Comparison of ENCODE assay signal across 10 mouse cellular contexts in genomic region chr11:60338291-60338690, GRCm38 (mm10). TPM values are rescaled to one million over a fixed set of nuclear protein-coding genes. Genes with fewer than 3 reads are reported as not detected.
DNase-seq lines count a peak whose midpoint lies in the region; ATAC-seq lines count a peak whose summit lies in the region.
"Had no signal": no experiment of that assay in that cellular context is flagged by ENCODE, and none has a peak within 500 bp of the region (broad histone marks: within the 10 kb centered on the region; RNA-seq: fewer than 3 reads in every experiment).

No protein-coding gene starts in this region.

- H3K27ac ChIP-seq in liver, embryonic 11.5 days (ENCODE audit: low read depth, low read length): no peak overlapping the region
- H3K27ac ChIP-seq: heart, embryonic 13.5 days had no signal

- ATAC-seq in liver, embryonic 11.5 days (replicated peaks; ENCODE audit: low FRiP score): no peak
- peak; percentile 52; the same call in 1 of the 2 replicates for ATAC-seq in neutrophil, adult 5-6 weeks (ENCODE audit: extremely low read depth, insufficient number of reproducible peaks, low FRiP score, poor library complexity, severe bottlenecking)

- H3K9ac ChIP-seq in liver, embryonic 11.5 days (ENCODE audit: low read depth, low read length): no peak overlapping the region
- H3K9ac ChIP-seq: heart, embryonic 13.5 days had no signal

- no peak overlapping the region for H3K4me3 ChIP-seq in liver, embryonic 11.5 days (ENCODE audit: low read depth, low read length)
- H3K4me3 ChIP-seq: heart, embryonic 13.5 days had no signal

- peak; percentile 42 for DNase-seq in cerebellum, adult 11 months
- no peak for DNase-seq in cerebellum, adult 11-12 months
- peak; percentile 39 for DNase-seq in liver
- no peak for DNase-seq in liver, embryonic 11.5 days (ENCODE audit: low spot score)
- DNase-seq in brain, adult 2 months (ENCODE audit: low read depth, low spot score): peak; percentile 47
- DNase-seq in kidney, postnatal 10 days: peak; percentile 68
- DNase-seq in yolk sac, embryonic 10.5 days (ENCODE audit: low spot score): no peak

- no peak overlapping the region for H3K4me2 ChIP-seq in liver, embryonic 11.5 days
- H3K4me2 ChIP-seq: heart, embryonic 13.5 days had no signal

- H3K27me3 ChIP-seq in liver, embryonic 11.5 days (replicated peaks; ENCODE audit: control insufficient read depth, insufficient read depth, low read length): no peaks in the 10 kb centered on the region
- H3K27me3 ChIP-seq: heart, embryonic 13.5 days had no signal

- H3K36me3 ChIP-seq in liver, embryonic 11.5 days (ENCODE audit: control insufficient read depth, insufficient read depth, low read length): no peaks in the 10 kb centered on the region

- 70% methylated on average over 4 of the region's 4 CpGs for WGBS in liver, embryonic 11.5 days

- H3K9me3 ChIP-seq in liver, embryonic 11.5 days (ENCODE audit: control insufficient read depth, low read length): no peaks in the 10 kb centered on the region
- H3K9me3 ChIP-seq: heart, embryonic 13.5 days had no signal

- no peaks in the 10 kb centered on the region for H3K4me1 ChIP-seq in liver, embryonic 11.5 days (replicated peaks; ENCODE audit: control insufficient read depth, insufficient read depth, low read length)

RNA-seq across cellular contexts. Expression of gene Tom1l2, which starts 14.4 kb away (rescaled TPM):
- 12.6 and 12.8 TPM in 2 replicates for polyA plus RNA-seq in liver, embryonic 11.5 days (2014; fragmentation: Nextera tagmentation; extraction: Ambion mirVana)
- total RNA-seq in neutrophil, adult 5-6 weeks (2017): 16.2 and 16.3 TPM in 2 replicates

RNA-seq across cellular contexts. Expression of gene Drc3, which starts 14.8 kb away (rescaled TPM):
- polyA plus RNA-seq in liver, embryonic 11.5 days (2014; fragmentation: Nextera tagmentation; extraction: Ambion mirVana): 1.3 and 1.6 TPM in 2 replicates
- total RNA-seq in neutrophil, adult 5-6 weeks (2017): 0.37 and 0.58 TPM in 2 replicates
- polyA plus RNA-seq: C2C12 had no signal

Comparison
In these comparisons a context has a peak if more than half of its experiments do, and no peak if none do; other contexts are left out.
1. DNase-seq: peak in cerebellum, adult 11 months (single experiment), liver (single experiment), brain, adult 2 months (single experiment) and kidney, postnatal 10 days (single experiment); none in cerebellum, adult 11-12 months (single experiment), liver, embryonic 11.5 days (single experiment) and yolk sac, embryonic 10.5 days (single experiment).